In genomic region chr8:83758298-83758697, GRCm38 (mm10) we compare ENCODE assay signal across 27 mouse cellular contexts. TPM values are rescaled to one million over a fixed set of nuclear protein-coding genes. Genes with fewer than 3 reads are reported as not detected.
DNase-seq lines count a peak whose midpoint lies in the region; ATAC-seq lines count a peak whose summit lies in the region.
"Had no signal": no experiment of that assay in that cellular context is flagged by ENCODE, and none has a peak within 500 bp of the region (broad histone marks: within the 10 kb centered on the region; RNA-seq: fewer than 3 reads in every experiment).

No protein-coding gene starts in this region.

- peak; percentile 12 for DNase-seq in midbrain, embryonic 11.5 days (ENCODE audit: low spot score, missing footprints)
- no peak for DNase-seq in midbrain, embryonic 14.5 days
- peak; percentile 71 for DNase-seq in induced T-regulatory cell, adult 2 months (ENCODE audit: low read depth)
- DNase-seq in splenic B cell, adult 2 months (ENCODE audit: low read depth, low spot score) = peak; percentile 54
- peak; percentile 22 to 56 for DNase-seq in thymus, postnatal 36 days
- no peak for DNase-seq in gastrocnemius, postnatal 36 days
- DNase-seq in kidney, postnatal 10 days = no peak
- DNase-seq in left cerebral cortex, postnatal 36 days (ENCODE audit: low spot score in 2 of 2) = no peak
- DNase-seq: adrenal gland, postnatal 14 days; cerebellum, adult 2 months; cerebellum, postnatal 25 days; forebrain, postnatal 0 days; gastrocnemius, postnatal 25 days; heart, postnatal 36 days; kidney, postnatal 36 days; layer of hippocampus, postnatal 36 days; lung, adult 18-20 months; retina, postnatal 1 day; right cerebral cortex, postnatal 4 days had no signal

- H3K4me1 ChIP-seq in midbrain, embryonic 11.5 days (ENCODE audit: control insufficient read depth, insufficient read depth, low read length) = no peaks in the 10 kb centered on the region
- H3K4me1 ChIP-seq in midbrain, embryonic 14.5 days (ENCODE audit: control insufficient read depth, insufficient read depth, low read length) = no peaks in the 10 kb centered on the region
- H3K4me1 ChIP-seq: embryonic facial prominence, embryonic 12.5 days; hindbrain, embryonic 13.5 days; limb, embryonic 12.5 days; liver, embryonic 12.5 days had no signal

- H3K27ac ChIP-seq in midbrain, embryonic 11.5 days (ENCODE audit: low read depth, low read length) = no peak overlapping the region
- H3K27ac ChIP-seq in midbrain, embryonic 14.5 days (replicated peaks; ENCODE audit: low read depth, low read length) = no peak overlapping the region
- H3K27ac ChIP-seq: embryonic facial prominence, embryonic 12.5 days; hindbrain, embryonic 13.5 days; limb, embryonic 12.5 days; liver, embryonic 12.5 days had no signal

- H3K9ac ChIP-seq in midbrain, embryonic 11.5 days (ENCODE audit: low read length) = no peak overlapping the region
- H3K9ac ChIP-seq in midbrain, embryonic 14.5 days (replicated peaks; ENCODE audit: low read length) = no peak overlapping the region
- H3K9ac ChIP-seq: embryonic facial prominence, embryonic 12.5 days; forebrain, postnatal 0 days; hindbrain, embryonic 13.5 days; limb, embryonic 12.5 days; liver, embryonic 12.5 days had no signal

- WGBS in midbrain, embryonic 11.5 days = 58% methylated on average over 5 of the region's 5 CpGs
- 64% methylated on average over 5 of the region's 5 CpGs for WGBS in midbrain, embryonic 14.5 days

- no peak overlapping the region for H3K4me3 ChIP-seq in midbrain, embryonic 11.5 days (ENCODE audit: low read depth, low read length)
- H3K4me3 ChIP-seq in midbrain, embryonic 14.5 days (replicated peaks; ENCODE audit: low read depth, low read length) = no peak overlapping the region
- H3K4me3 ChIP-seq: embryonic facial prominence, embryonic 12.5 days; hindbrain, embryonic 13.5 days; limb, embryonic 12.5 days; liver, embryonic 12.5 days had no signal

- H3K36me3 ChIP-seq in midbrain, embryonic 11.5 days (ENCODE audit: control insufficient read depth, insufficient read depth, low read length) = no peaks in the 10 kb centered on the region
- H3K36me3 ChIP-seq in midbrain, embryonic 14.5 days (ENCODE audit: control insufficient read depth, insufficient read depth, low read length) = no peaks in the 10 kb centered on the region
- no peaks in the 10 kb centered on the region for H3K36me3 ChIP-seq in splenic B cell, adult 2 months (ENCODE audit: control insufficient read depth, insufficient read depth, low read length, poor library complexity, severe bottlenecking)
- H3K36me3 ChIP-seq: embryonic facial prominence, embryonic 12.5 days; G1E; hindbrain, embryonic 13.5 days; limb, embryonic 12.5 days; liver, embryonic 12.5 days had no signal

- H3K4me2 ChIP-seq in midbrain, embryonic 11.5 days = no peak overlapping the region
- no peak overlapping the region for H3K4me2 ChIP-seq in midbrain, embryonic 14.5 days (ENCODE audit: low read length)
- H3K4me2 ChIP-seq: embryonic facial prominence, embryonic 12.5 days; hindbrain, embryonic 13.5 days; limb, embryonic 12.5 days; liver, embryonic 12.5 days had no signal

- H3K27me3 ChIP-seq in midbrain, embryonic 11.5 days (ENCODE audit: control insufficient read depth, insufficient read depth, low read length) = no peaks in the 10 kb centered on the region
- H3K27me3 ChIP-seq in midbrain, embryonic 14.5 days (ENCODE audit: control insufficient read depth, insufficient read depth, low read length) = no peaks in the 10 kb centered on the region
- no peaks in the 10 kb centered on the region for H3K27me3 ChIP-seq in splenic B cell, adult 2 months (ENCODE audit: control insufficient read depth, insufficient read depth, low read length, poor library complexity, severe bottlenecking)
- H3K27me3 ChIP-seq: CH12.LX; embryonic facial prominence, embryonic 12.5 days; hindbrain, embryonic 13.5 days; limb, embryonic 12.5 days; liver, embryonic 12.5 days; Patski had no signal

- intact Hi-C loops in gastrocnemius, postnatal 36 days (cut with DNase I) = no loop called here
- intact Hi-C loops in left cerebral cortex, postnatal 36 days (cut with DNase I) = no loop called here

- no peak for ATAC-seq in midbrain, embryonic 11.5 days (ENCODE audit: low FRiP score)
- no peak for ATAC-seq in midbrain, embryonic 14.5 days (ENCODE audit: low FRiP score, low TSS enrichment)
- ATAC-seq: forebrain, postnatal 0 days; intestine, postnatal 0 days; liver, embryonic 12.5 days; Patski had no signal

- H3K9me3 ChIP-seq in midbrain, embryonic 11.5 days (ENCODE audit: control insufficient read depth, low read length) = no peaks in the 10 kb centered on the region
- H3K9me3 ChIP-seq in midbrain, embryonic 14.5 days (ENCODE audit: control insufficient read depth, low read length) = peaks cover 3% of the 10 kb centered on the region; the same call in 1 of the 2 replicates
- H3K9me3 ChIP-seq: embryonic facial prominence, embryonic 12.5 days; G1E had no signal

RNA-seq across cellular contexts. Expression of gene Adgre5, which starts 17.2 kb away (rescaled TPM):
- polyA plus RNA-seq in midbrain, embryonic 11.5 days (2014; fragmentation: Nextera tagmentation; extraction: Ambion mirVana) = 10.9 and 12.8 TPM in 2 replicates
- 8.5 and 12.3 TPM in 2 replicates for polyA plus RNA-seq in midbrain, embryonic 14.5 days (2014; fragmentation: Nextera tagmentation; extraction: Ambion mirVana)
- 10 to 100 TPM; 21.9 to 22.5 TPM for total RNA-seq in gastrocnemius, postnatal 36 days (2021)
- total RNA-seq in left cerebral cortex, postnatal 36 days (2021) = 10 to 100 TPM in 1 of 2 experiments, 1 to 10 TPM in 1; 6.0 to 10.8 TPM

RNA-seq across cellular contexts. Expression of gene Ddx39, which starts 43.3 kb away (rescaled TPM):
- polyA plus RNA-seq in midbrain, embryonic 11.5 days (2014; fragmentation: Nextera tagmentation; extraction: Ambion mirVana) = 223 and 253 TPM in 2 replicates
- 109 and 113 TPM in 2 replicates for polyA plus RNA-seq in midbrain, embryonic 14.5 days (2014; fragmentation: Nextera tagmentation; extraction: Ambion mirVana)
- 10 to 100 TPM; 11.3 to 12.0 TPM for total RNA-seq in gastrocnemius, postnatal 36 days (2021)
- total RNA-seq in left cerebral cortex, postnatal 36 days (2021) = 10 to 100 TPM; 15.4 to 18.6 TPM

RNA-seq across cellular contexts. Expression of gene Pkn1, which starts 59.3 kb away (rescaled TPM):
- polyA plus RNA-seq in midbrain, embryonic 11.5 days (2014; fragmentation: Nextera tagmentation; extraction: Ambion mirVana) = 18.6 and 20.3 TPM in 2 replicates
- 26.6 TPM in 2 replicates for polyA plus RNA-seq in midbrain, embryonic 14.5 days (2014; fragmentation: Nextera tagmentation; extraction: Ambion mirVana)
- total RNA-seq in gastrocnemius, postnatal 36 days (2021) = 10 to 100 TPM; 30.6 to 33.7 TPM
- total RNA-seq in left cerebral cortex, postnatal 36 days (2021) = 10 to 100 TPM; 52.9 to 65.1 TPM

Comparison
In these comparisons a context has a peak if more than half of its experiments do, and no peak if none do; other contexts are left out.
1. DNase-seq: peak in midbrain, embryonic 11.5 days (single experiment), induced T-regulatory cell, adult 2 months (single experiment), splenic B cell, adult 2 months (single experiment) and thymus, postnatal 36 days (2 of 2); none in midbrain, embryonic 14.5 days (single experiment), gastrocnemius, postnatal 36 days (0 of 2), kidney, postnatal 10 days (single experiment) and left cerebral cortex, postnatal 36 days (0 of 2).